Comparison of ENCODE assay signal across 14 mouse cellular contexts in genomic region chr4:106941475-106941874, GRCm38 (mm10). TPM values are rescaled to one million over a fixed set of nuclear protein-coding genes. Genes with fewer than 3 reads are reported as not detected.
DNase-seq lines count a peak whose midpoint lies in the region; ATAC-seq lines count a peak whose summit lies in the region.
"Had no signal": no experiment of that assay in that cellular context is flagged by ENCODE, and none has a peak within 500 bp of the region (broad histone marks: within the 10 kb centered on the region; RNA-seq: fewer than 3 reads in every experiment).

No protein-coding gene starts in this region.

- no peaks in the 10 kb centered on the region for H3K27me3 ChIP-seq in hindbrain, embryonic 13.5 days
- no peaks in the 10 kb centered on the region for H3K27me3 ChIP-seq in hindbrain, embryonic 11.5 days (ENCODE audit: control insufficient read depth, insufficient read depth, low read length)
- H3K27me3 ChIP-seq in forebrain, embryonic 13.5 days: no peaks in the 10 kb centered on the region
- H3K27me3 ChIP-seq: embryonic facial prominence, embryonic 12.5 days; liver, embryonic 15.5 days had no signal

- H3K9me3 ChIP-seq in hindbrain, embryonic 13.5 days: no peaks in the 10 kb centered on the region
- H3K9me3 ChIP-seq in hindbrain, embryonic 11.5 days (ENCODE audit: control insufficient read depth, low read length): no peaks in the 10 kb centered on the region
- no peaks in the 10 kb centered on the region for H3K9me3 ChIP-seq in forebrain, embryonic 13.5 days (replicated peaks)
- H3K9me3 ChIP-seq: embryonic facial prominence, embryonic 12.5 days; liver, embryonic 15.5 days had no signal

- H3K27ac ChIP-seq in hindbrain, embryonic 13.5 days: peak overlapping the region; percentile 41
- no peak overlapping the region for H3K27ac ChIP-seq in hindbrain, embryonic 11.5 days (ENCODE audit: low read depth, low read length)
- peak overlapping the region; percentile 60 for H3K27ac ChIP-seq in forebrain, embryonic 13.5 days
- H3K27ac ChIP-seq: embryonic facial prominence, embryonic 12.5 days; left cerebral cortex, adult 2 months; liver, embryonic 15.5 days had no signal

- no peak overlapping the region for H3K4me2 ChIP-seq in hindbrain, embryonic 13.5 days
- no peak overlapping the region for H3K4me2 ChIP-seq in hindbrain, embryonic 11.5 days (replicated peaks; ENCODE audit: low read depth, low read length)
- peak overlapping the region; percentile 36; the same call in 1 of the 2 replicates for H3K4me2 ChIP-seq in forebrain, embryonic 13.5 days
- H3K4me2 ChIP-seq: embryonic facial prominence, embryonic 12.5 days; liver, embryonic 15.5 days had no signal

- DNase-seq in hindbrain, embryonic 11.5 days (ENCODE audit: low spot score): no peak
- peak; percentile 61 for DNase-seq in thymus, postnatal 14 days
- no peak for DNase-seq in thymus, adult 18-20 months
- DNase-seq in cerebellum, adult 9-11 months: no peak
- no peak for DNase-seq in frontal cortex, postnatal 10 days (ENCODE audit: low spot score in 2 of 2)
- DNase-seq: cerebellum, adult 9-10 months; heart, postnatal 10 days; kidney, adult 8-10 months; lung, postnatal 36 days had no signal

- peaks cover 98% of the 10 kb centered on the region for H3K4me1 ChIP-seq in hindbrain, embryonic 13.5 days (replicated peaks)
- H3K4me1 ChIP-seq in hindbrain, embryonic 11.5 days (replicated peaks; ENCODE audit: control insufficient read depth, insufficient read depth, low read length): peaks cover 52% of the 10 kb centered on the region
- peaks cover 97% of the 10 kb centered on the region for H3K4me1 ChIP-seq in forebrain, embryonic 13.5 days

- no peaks in the 10 kb centered on the region for H3K36me3 ChIP-seq in hindbrain, embryonic 13.5 days
- H3K36me3 ChIP-seq in hindbrain, embryonic 11.5 days (ENCODE audit: control insufficient read depth, insufficient read depth, low read length): no peaks in the 10 kb centered on the region
- peaks cover 10% of the 10 kb centered on the region for H3K36me3 ChIP-seq in forebrain, embryonic 13.5 days (ENCODE audit: poor library complexity, severe bottlenecking)

- H3K4me3 ChIP-seq in hindbrain, embryonic 13.5 days: no peak overlapping the region
- H3K4me3 ChIP-seq in hindbrain, embryonic 11.5 days (ENCODE audit: low read depth, low read length): no peak overlapping the region
- H3K4me3 ChIP-seq in forebrain, embryonic 13.5 days: no peak overlapping the region
- H3K4me3 ChIP-seq: embryonic facial prominence, embryonic 12.5 days; left cerebral cortex, adult 2 months; liver, embryonic 15.5 days had no signal

- peak overlapping the region; percentile 26; the same call in 1 of the 2 replicates for H3K9ac ChIP-seq in hindbrain, embryonic 13.5 days
- H3K9ac ChIP-seq in hindbrain, embryonic 11.5 days (ENCODE audit: low read depth, low read length): no peak overlapping the region
- H3K9ac ChIP-seq in forebrain, embryonic 13.5 days: peak overlapping the region; percentile 45; the same call in 1 of the 2 replicates
- H3K9ac ChIP-seq: embryonic facial prominence, embryonic 12.5 days; liver, embryonic 15.5 days had no signal

- no peak for ATAC-seq in hindbrain, embryonic 13.5 days (ENCODE audit: low FRiP score)
- ATAC-seq in hindbrain, embryonic 11.5 days (ENCODE audit: low FRiP score): no peak
- ATAC-seq in forebrain, embryonic 13.5 days: no peak

RNA-seq across cellular contexts. Expression of gene Ssbp3, which starts 31.0 kb away (rescaled TPM):
- 179 and 180 TPM in 2 replicates for polyA plus RNA-seq in hindbrain, embryonic 13.5 days (2015; fragmentation: Nextera tagmentation; extraction: Ambion mirVana)
- polyA plus RNA-seq in hindbrain, embryonic 11.5 days (2014; fragmentation: Nextera tagmentation; extraction: Ambion mirVana): 141 and 159 TPM in 2 replicates
- 168 and 173 TPM in 2 replicates for polyA plus RNA-seq in forebrain, embryonic 13.5 days (2015; fragmentation: Nextera tagmentation; extraction: Ambion mirVana)
